Mouse (Mus musculus): ENCODE measurements around the gene Orc5.

DNA sequence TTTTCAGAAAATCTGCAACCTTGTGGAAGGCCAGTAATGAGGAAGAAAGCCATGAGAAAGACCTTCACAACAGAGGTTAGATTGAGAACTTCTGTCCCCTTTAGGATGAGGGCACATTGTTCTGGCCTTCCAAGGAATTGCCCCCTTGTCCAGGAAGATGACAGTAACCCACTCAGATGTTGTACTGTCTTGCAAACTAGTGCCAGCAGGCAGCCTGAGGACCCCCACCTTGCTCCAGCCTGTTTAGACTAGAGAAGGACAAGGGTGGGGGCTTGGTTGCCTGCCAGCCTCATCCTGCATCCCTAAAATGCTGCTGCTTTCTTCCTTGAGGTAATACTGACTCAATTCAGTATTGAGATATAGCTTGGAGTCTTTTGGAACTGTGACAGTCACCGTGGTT, 23.9 kb upstream of the Orc5 start:
- no peak for TF ChIP-seq POLR2A (IDR thresholded peaks at IDR 0.05; ENCODE audit: control insufficient read depth, low read depth, low read length)
- no peak for TF ChIP-seq CTCF (IDR thresholded peaks at IDR 0.05; ENCODE audit: control insufficient read depth, insufficient read depth, insufficient replicate concordance, low read depth, low read length)
